Mouse (Mus musculus) C2C12 (cell line): Measurements from ENCODE around the gene Elavl2.

Source experiments
- CTCF ChIP-seq: IDR thresholded peaks from one replicate; pipeline ENCODE4 v1.5.1; 2011; ENCODE audit not compliant: control insufficient read depth, insufficient read depth, insufficient read length
- MAX ChIP-seq: IDR thresholded peaks from one replicate; pipeline ENCODE4 v1.6.1; 2011; ENCODE audit warnings: mild to moderate bottlenecking, control low read depth
- MYOG ChIP-seq: IDR thresholded peaks from one replicate; pipeline ENCODE4 v1.6.1; 2011; ENCODE audit not compliant: control insufficient read depth, insufficient read length; ENCODE audit errors: extremely low read depth
- USF1 ChIP-seq: IDR thresholded peaks from one replicate; pipeline ENCODE4 v1.6.1; 2011; ENCODE audit warnings: low read depth, mild to moderate bottlenecking, control low read depth, moderate library complexity

- TF ChIP-seq CTCF (no peak), USF1 (no peak), MYOG (no peak), MAX (no peak)
Observed at GRCm38 (mm10) chr4:91263733-91264440, 136.7 kb downstream of the Elavl2 start.
